Mouse (Mus musculus) MEL (cell line): Measurements from ENCODE around the gene Ephb2. TPM values are rescaled to one million over a fixed set of nuclear protein-coding genes. Genes with fewer than 3 reads are reported as not detected.

Experiments
- DNase-seq: peaks from one replicate; pipeline ENCODE4 v3.0.0; 2011; ENCODE audit warnings: low read depth, low spot score
- H3K27ac ChIP-seq: 2 replicates; pipeline ENCODE4 v1.5.1; 2012; ENCODE audit warnings: low read depth, mild to moderate bottlenecking, control low read depth, low read length, moderate library complexity; ENCODE audit not compliant: control insufficient read depth
- H3K27me3 ChIP-seq, 2 experiments: fragments of 150-350 bp in 1 of 2; sonication (generic) in 1 of 2; 2 replicates each; pipeline ENCODE4 v1.6.1; 2012; ENCODE audit warnings: low read length in 2 of 2, mild to moderate bottlenecking in 2 of 2, improper control_type of control experiment in 1 of 2, moderate library complexity in 1 of 2; ENCODE audit not compliant: insufficient read depth in 2 of 2, control insufficient read depth in 1 of 2
- H3K36me3 ChIP-seq, 2 experiments: 2 replicates each; pipeline ENCODE4 v1.6.1; 2012 to 2014; ENCODE audit warnings: low read length in 2 of 2, improper control_type of control experiment in 1 of 2, inconsistent platforms in 1 of 2, mild to moderate bottlenecking in 1 of 2; ENCODE audit not compliant: insufficient read depth in 2 of 2, control insufficient read depth in 1 of 2
- H3K4me1 ChIP-seq, 2 experiments: fragments of 150-350 bp in 1 of 2; sonication (generic) in 1 of 2; 2 replicates each; pipeline ENCODE4 v1.6.1; 2012; ENCODE audit warnings: low read length in 2 of 2, improper control_type of control experiment in 1 of 2, mild to moderate bottlenecking in 1 of 2; ENCODE audit not compliant: insufficient read depth in 2 of 2, control insufficient read depth in 1 of 2
- H3K4me3 ChIP-seq, 2 experiments: fragments of 150-350 bp in 1 of 2; sonication (generic) in 1 of 2; 2 replicates each; pipeline ENCODE4 v1.5.1; 2012; ENCODE audit warnings: low read depth in 2 of 2, low read length in 2 of 2, mild to moderate bottlenecking in 2 of 2, moderate library complexity in 2 of 2, control low read depth in 1 of 2, improper control_type of control experiment in 1 of 2; ENCODE audit not compliant: control insufficient read depth in 1 of 2, insufficient read depth in 1 of 2
- H3K79me2 ChIP-seq: 2 replicates; pipeline ENCODE4 v1.6.1; 2012; ENCODE audit warnings: mild to moderate bottlenecking, low read length, moderate library complexity; ENCODE audit not compliant: control insufficient read depth, poor library complexity, insufficient read depth
- H3K9ac ChIP-seq: 2 replicates; pipeline ENCODE4 v1.6.1; 2012; ENCODE audit warnings: low read depth, mild to moderate bottlenecking, control low read depth, low read length, moderate library complexity; ENCODE audit not compliant: control insufficient read depth, poor library complexity, severe bottlenecking
- H3K9me3 ChIP-seq: fragments of 150-350 bp; sonication (generic); replicated peaks from 2 replicates; pipeline ENCODE4 v1.6.1; 2012; ENCODE audit warnings: mild to moderate bottlenecking, low read length, improper control_type of control experiment, moderate library complexity; ENCODE audit not compliant: insufficient read depth
- CTCF ChIP-seq, 3 experiments: IDR thresholded peaks in 2 of 3; conservative IDR thresholded peaks in 1 of 3; 2 replicates each; pipeline ENCODE4 v1.5.1; 2011 to 2012; ENCODE audit warnings: low read length in 3 of 3, low read depth in 2 of 3, mild to moderate bottlenecking in 2 of 3, improper control_type of control experiment in 1 of 3, inconsistent platforms in 1 of 3, mixed read lengths in 1 of 3, moderate library complexity in 1 of 3; ENCODE audit not compliant: control insufficient read depth in 1 of 3, insufficient read depth in 1 of 3, poor library complexity in 1 of 3, severe bottlenecking in 1 of 3
- ELF1 ChIP-seq: IDR thresholded peaks from 2 replicates; pipeline ENCODE4 v1.6.1; 2014; ENCODE audit warnings: low read depth, mild to moderate bottlenecking, inconsistent platforms, low read length, improper control_type of control experiment, moderate library complexity
- EP300 ChIP-seq, 2 experiments: IDR thresholded peaks; 2 replicates each; pipeline ENCODE4 v1.6.1; 2011; ENCODE audit warnings: improper control_type of control experiment in 2 of 2, low read length in 2 of 2, low read depth in 1 of 2, mild to moderate bottlenecking in 1 of 2
- ETS1 ChIP-seq: IDR thresholded peaks from 2 replicates; pipeline ENCODE4 v1.6.1; 2012; ENCODE audit warnings: low read depth, mild to moderate bottlenecking, inconsistent platforms, low read length, improper control_type of control experiment, moderate library complexity
- GABPA ChIP-seq: IDR thresholded peaks from 2 replicates; pipeline ENCODE4 v1.6.1; 2012; ENCODE audit warnings: low read depth, mild to moderate bottlenecking, inconsistent platforms, low read length, improper control_type of control experiment, moderate library complexity
- GATA1 ChIP-seq: IDR thresholded peaks from 2 replicates; pipeline ENCODE4 v1.6.1; 2011; ENCODE audit warnings: low read depth, low read length, improper control_type of control experiment
- MAZ ChIP-seq: IDR thresholded peaks from 2 replicates; pipeline ENCODE4 v1.6.1; 2012; ENCODE audit warnings: low read depth, mild to moderate bottlenecking, inconsistent platforms, low read length, improper control_type of control experiment
- MYB ChIP-seq: IDR thresholded peaks from 2 replicates; pipeline ENCODE4 v1.6.1; 2011; ENCODE audit warnings: mild to moderate bottlenecking, low read depth, low read length, improper control_type of control experiment
- MYC ChIP-seq: IDR thresholded peaks from 2 replicates; pipeline ENCODE4 v1.6.1; 2011; ENCODE audit warnings: low read depth, mild to moderate bottlenecking, low read length, improper control_type of control experiment, moderate library complexity
- POLR2AphosphoS2 ChIP-seq: IDR thresholded peaks from 2 replicates; pipeline ENCODE4 v1.6.1; 2011; ENCODE audit warnings: low read length, improper control_type of control experiment
- RAD21 ChIP-seq: IDR thresholded peaks from 2 replicates; pipeline ENCODE4 v1.6.1; 2011; ENCODE audit warnings: mild to moderate bottlenecking, low read depth, low read length, improper control_type of control experiment
- RCOR1 ChIP-seq: IDR thresholded peaks from 2 replicates; pipeline ENCODE4 v1.6.1; 2012; ENCODE audit warnings: low read depth, mild to moderate bottlenecking, inconsistent platforms, low read length, improper control_type of control experiment
- SMC3 ChIP-seq: IDR thresholded peaks from 2 replicates; pipeline ENCODE4 v1.6.1; 2011; ENCODE audit warnings: low read depth, low read length, improper control_type of control experiment
- TAL1 ChIP-seq: IDR thresholded peaks from 2 replicates; pipeline ENCODE4 v1.6.1; 2012; ENCODE audit warnings: mild to moderate bottlenecking, inconsistent platforms, low read length, moderate library complexity, mixed read lengths
- TBP ChIP-seq: IDR thresholded peaks from 2 replicates; pipeline ENCODE4 v1.8.0; 2011; ENCODE audit warnings: low read depth, low read length, improper control_type of control experiment
- UBTF ChIP-seq: IDR thresholded peaks from 2 replicates; pipeline ENCODE4 v1.6.1; 2012; ENCODE audit warnings: low read depth, mild to moderate bottlenecking, inconsistent platforms, low read length, improper control_type of control experiment, moderate library complexity, borderline replicate concordance; ENCODE audit not compliant: insufficient read depth
- ZC3H11A ChIP-seq: IDR thresholded peaks from 2 replicates; pipeline ENCODE4 v1.6.1; 2012; ENCODE audit warnings: low read depth, mild to moderate bottlenecking, inconsistent platforms, low read length, improper control_type of control experiment
- polyA plus RNA-seq, 2 experiments: library from polyadenylated mRNA; stranded (reverse) in 1 of 2; unstranded in 1 of 2; fragments of >175 nt in 1 of 2; fragments of >200 nt in 1 of 2; gene quantifications; 2 replicates each; pipeline versions ENCODE4 v1.2.1 to v1.2.4; 2012; ENCODE audit warnings: low replicate concordance in 2 of 2, low read depth in 1 of 2; ENCODE audit not compliant: insufficient read length in 2 of 2, insufficient read depth in 1 of 2, missing spikeins in 1 of 2
- total RNA-seq: library from RNA; depleted of rRNA; stranded (reverse); fragments of 300-350 nt; gene quantifications from 2 replicates; pipeline ENCODE4 v1.2.3, GENCODE M21; 2012

Ephb2 gene
- total and polyA plus RNA-seq, 3 experiments = 1.9 to 4.1 TPM; not detected in 1

- Histone ChIP-seq H3K9ac (no peak overlapping the region), H3K36me3 (no peaks in the 10 kb centered on the region), H3K4me1 (no peaks in the 10 kb centered on the region), H3K79me2 (no peaks in the 10 kb centered on the region), H3K27ac (no peak overlapping the region), H3K27me3 (no peaks in the 10 kb centered on the region; a peak in 1 of 4 replicates), H3K9me3 (no peaks in the 10 kb centered on the region), H3K4me3 (no peak overlapping the region)
- TF ChIP-seq TAL1 (no peak), EP300 (IDR thresholded peaks at IDR 0.05; ENCODE audit: low read depth in 1 of 2, low read length in 2 of 2) (no peak), GATA1 (no peak)
- DNase-seq = no peak
These were observed 213.8 kb downstream of the Ephb2 start for GRCm38 (mm10) chr4:136621956-136622355.

- DNase-seq = peak; percentile 69
- Histone ChIP-seq H3K36me3 (no peaks in the 10 kb centered on the region), H3K4me3 (no peak overlapping the region), H3K9ac (no peak overlapping the region), H3K9me3 (no peaks in the 10 kb centered on the region), H3K27ac (no peak overlapping the region), H3K4me1 (no peaks in the 10 kb centered on the region), H3K27me3 (no peaks in the 10 kb centered on the region; a peak in 2 of 4 replicates), H3K79me2 (no peaks in the 10 kb centered on the region)
- TF ChIP-seq SMC3 (peak; percentile 85), RAD21 (peak; percentile 83), ZC3H11A (peak; percentile 86), GABPA (no peak), UBTF (no peak), CTCF (IDR thresholded peaks at IDR 0.05 in 2 of 3, conservative IDR thresholded peaks at IDR 0.05 in 1 of 3; ENCODE audit: control insufficient read depth in 1 of 3, insufficient read depth in 1 of 3, low read depth in 2 of 3, low read length in 3 of 3, poor library complexity in 1 of 3, severe bottlenecking in 1 of 3) (peak; percentile 43 to 80 (median 57))
These were observed 214.5 kb downstream of the Ephb2 start for GRCm38 (mm10) chr4:136621336-136621735.

GRCm38 (mm10) chr4:136613657-136614056 lies 222.1 kb downstream of the Ephb2 start:
- Histone ChIP-seq H3K9me3 (no peaks in the 10 kb centered on the region), H3K4me1 (no peaks in the 10 kb centered on the region), H3K79me2 (no peaks in the 10 kb centered on the region), H3K27ac (no peak overlapping the region), H3K36me3 (no peaks in the 10 kb centered on the region), H3K4me3 (no peak overlapping the region), H3K27me3 (no peaks in the 10 kb centered on the region; a peak in 2 of 4 replicates), H3K9ac (no peak overlapping the region)
- no peak for TF ChIP-seq RAD21
- TF ChIP-seq MYC = no peak
- TF ChIP-seq UBTF = no peak
- TF ChIP-seq ELF1 = no peak
- no peak for TF ChIP-seq RCOR1
- no peak for TF ChIP-seq MAZ
- no peak for TF ChIP-seq ETS1
- no peak for TF ChIP-seq POLR2AphosphoS2
- TF ChIP-seq TBP = no peak
- TF ChIP-seq ZC3H11A = no peak
- no peak for TF ChIP-seq MYB
- DNase-seq = no peak
